Mouse (Mus musculus) heart, postnatal 0 days (tissue): ENCODE results near the gene 4930451I11Rik. TPM values are rescaled to one million over a fixed set of nuclear protein-coding genes. Genes with fewer than 3 reads are reported as not detected.

Experiments
- ATAC-seq: fragments of 200-750 bp; cut with Nextera tagmentation; 2 replicates; pipeline ENCODE4 v1.8.0; 2017; ENCODE audit warnings: low read depth, moderate number of reproducible peaks, moderate library complexity; ENCODE audit not compliant: insufficient read depth
- DNase-seq: peaks from one replicate; pipeline ENCODE4 v3.0.0-alpha.2; 2016; ENCODE audit warnings: low spot score
- H3K27ac ChIP-seq: fragments of 300-500 bp; sonication (generic); 2 replicates; pipeline ENCODE4 v1.5.1; 2014; ENCODE audit warnings: low read depth, mild to moderate bottlenecking
- H3K27me3 ChIP-seq: fragments of 300-500 bp; sonication (generic); 2 replicates; pipeline ENCODE4 v1.6.1; 2014; ENCODE audit warnings: low read length, mixed read lengths; ENCODE audit not compliant: control insufficient read depth, insufficient read depth
- H3K36me3 ChIP-seq: fragments of 300-500 bp; sonication (generic); replicated peaks from 2 replicates; pipeline ENCODE4 v1.6.1; 2014; ENCODE audit warnings: low read length, mixed read lengths; ENCODE audit not compliant: control insufficient read depth, insufficient read depth
- H3K4me1 ChIP-seq: fragments of 300-500 bp; sonication (generic); 2 replicates; pipeline ENCODE4 v1.6.1; 2014; ENCODE audit warnings: antibody characterized with exemption; ENCODE audit not compliant: control insufficient read depth, insufficient read depth
- H3K4me2 ChIP-seq: fragments of 300-500 bp; sonication (generic); 2 replicates; pipeline ENCODE4 v1.6.1; 2014; ENCODE audit warnings: low read depth, mild to moderate bottlenecking, low read length, moderate library complexity
- H3K4me3 ChIP-seq: fragments of 300-500 bp; sonication (generic); 2 replicates; pipeline ENCODE4 v1.5.1; 2014; ENCODE audit warnings: low read depth, low read length
- H3K9ac ChIP-seq: fragments of 300-500 bp; sonication (generic); replicated peaks from 2 replicates; pipeline ENCODE4 v1.6.1; 2014; ENCODE audit warnings: low read depth, low read length, mixed read lengths
- H3K9me3 ChIP-seq: fragments of 300-500 bp; sonication (generic); replicated peaks from 2 replicates; pipeline ENCODE4 v1.6.1; 2016; ENCODE audit warnings: low read length; ENCODE audit not compliant: control insufficient read depth
- CTCF ChIP-seq: IDR thresholded peaks from 2 replicates; pipeline ENCODE4 v1.5.1; 2016; ENCODE audit warnings: antibody characterized with exemption, control low read depth, low read depth
- EP300 ChIP-seq: IDR thresholded peaks from 2 replicates; pipeline ENCODE4 v1.6.1; 2016; ENCODE audit warnings: antibody characterized with exemption, low read depth
- WGBS: fragments of 180-500 bp; shearing (Covaris S2); extraction: QIAGEN DNeasy Blood & Tissue Kit; methylation state at CpG from one replicate; pipeline ENCODE4 v1.1.7; 2014; 5-methylcytosine and 5-hydroxymethylcytosine counted together
- polyA plus RNA-seq: library from polyadenylated mRNA; unstranded; fragments of >200 nt; fragmentation: Nextera tagmentation; extraction: Ambion mirVana; gene quantifications from 2 replicates; pipeline ENCODE4 v1.2.1, GENCODE M21; 2015
- total RNA-seq: library from RNA; depleted of rRNA; stranded (reverse); fragments of >200 nt; gene quantifications from 2 replicates; pipeline ENCODE4 v1.2.3, GENCODE M21; 2014; ENCODE audit warnings: low replicate concordance

The 4930451I11Rik gene
- total and polyA plus RNA-seq, 2 experiments from 2014 or later = not detected

DNA sequence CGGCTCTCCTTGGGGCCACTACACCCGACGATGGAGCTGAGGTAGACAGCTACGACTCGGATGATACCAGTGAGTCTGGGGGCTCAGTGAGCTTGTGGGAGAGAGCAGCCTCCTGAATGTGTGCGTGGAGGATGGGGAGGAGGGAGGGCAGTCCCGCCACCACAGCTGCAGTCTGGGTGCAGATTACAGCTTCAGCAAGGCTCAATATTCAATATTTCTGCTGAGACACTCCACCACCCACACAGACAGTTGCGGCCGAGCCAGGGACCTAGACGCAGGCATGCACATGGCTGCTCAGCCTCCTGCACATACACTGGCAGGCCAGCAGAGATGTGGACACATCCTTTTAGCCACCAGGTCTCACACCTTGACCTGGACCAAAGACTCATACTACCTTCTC is 17.4 kb upstream of the 4930451I11Rik start:
- peaks cover 22% of the 10 kb centered on the region for H3K36me3 ChIP-seq
- ATAC-seq (no peak), DNase-seq (no peak)
- no peak overlapping the region for H3K4me3 ChIP-seq
- H3K9me3 ChIP-seq = no peaks in the 10 kb centered on the region
- H3K4me2 ChIP-seq = no peak overlapping the region
- H3K27me3 ChIP-seq = peaks cover 49% of the 10 kb centered on the region
- no peaks in the 10 kb centered on the region for H3K4me1 ChIP-seq
- no peak overlapping the region for H3K9ac ChIP-seq
- no peak overlapping the region for H3K27ac ChIP-seq
- TF ChIP-seq EP300 (no peak), CTCF (no peak)
- 26% methylated on average over 10 of the region's 10 CpGs for WGBS

DNA sequence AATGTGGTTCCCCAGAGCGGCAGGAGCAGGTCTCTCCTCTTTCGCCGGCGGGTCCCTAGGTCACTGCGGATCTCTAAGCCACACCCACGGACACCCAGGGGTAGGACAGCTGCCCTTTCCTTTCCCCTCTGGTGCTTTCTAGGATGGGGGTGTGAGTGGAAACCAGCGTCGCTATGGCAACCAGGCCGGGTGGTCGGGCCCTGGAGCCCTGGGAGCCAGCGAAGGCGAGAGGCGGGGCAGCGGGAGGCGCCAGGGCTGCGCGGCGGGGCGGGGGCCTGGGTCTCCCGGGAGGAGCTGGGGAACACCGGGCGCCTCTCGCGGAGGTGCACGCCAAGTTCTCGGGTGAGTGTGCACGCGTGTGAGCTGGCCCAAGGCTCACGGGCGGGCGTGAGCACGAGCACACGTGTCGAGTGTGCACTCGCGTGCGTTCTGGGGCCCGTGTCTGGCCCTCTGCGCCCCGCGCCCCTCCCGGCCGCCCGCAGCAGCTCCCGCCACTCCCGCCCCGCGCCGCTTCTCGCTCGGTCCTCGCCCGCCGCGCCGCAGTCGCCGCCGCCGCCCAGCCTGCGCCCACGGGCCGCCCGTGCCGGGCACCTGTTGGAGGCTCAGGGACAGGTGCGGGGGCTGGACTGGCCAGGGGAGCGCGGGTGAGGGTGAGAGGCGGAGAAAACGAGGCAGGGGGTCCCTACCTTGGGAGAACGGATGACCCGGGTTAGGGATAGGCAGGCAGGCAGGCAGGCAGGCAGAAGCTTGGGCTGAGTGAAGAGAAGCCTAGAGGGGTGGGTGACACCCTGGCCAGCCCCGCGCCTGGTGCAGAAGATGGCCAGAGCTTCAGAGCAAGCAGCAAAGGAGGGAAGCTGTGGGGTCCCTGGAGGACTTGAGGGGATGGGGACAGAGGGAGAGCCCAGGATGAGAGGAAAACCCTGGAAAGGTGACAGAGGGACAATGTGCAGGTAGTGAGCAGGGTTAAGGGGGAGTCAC is 16.3 kb upstream of the 4930451I11Rik start:
- no peak for TF ChIP-seq CTCF
- TF ChIP-seq EP300 = no peak
- peaks cover 11% of the 10 kb centered on the region for H3K36me3 ChIP-seq
- peaks cover 49% of the 10 kb centered on the region for H3K27me3 ChIP-seq
- no peak for ATAC-seq
- peak overlapping the region; percentile 44 for H3K4me3 ChIP-seq
- no peak for DNase-seq
- WGBS = 1% methylated on average over 71 of the region's 74 CpGs
- H3K4me1 ChIP-seq = no peaks in the 10 kb centered on the region
- no peaks in the 10 kb centered on the region for H3K9me3 ChIP-seq
- no peak overlapping the region for H3K9ac ChIP-seq
- H3K27ac ChIP-seq = no peak overlapping the region
- peak overlapping the region; percentile 67 for H3K4me2 ChIP-seq

DNA sequence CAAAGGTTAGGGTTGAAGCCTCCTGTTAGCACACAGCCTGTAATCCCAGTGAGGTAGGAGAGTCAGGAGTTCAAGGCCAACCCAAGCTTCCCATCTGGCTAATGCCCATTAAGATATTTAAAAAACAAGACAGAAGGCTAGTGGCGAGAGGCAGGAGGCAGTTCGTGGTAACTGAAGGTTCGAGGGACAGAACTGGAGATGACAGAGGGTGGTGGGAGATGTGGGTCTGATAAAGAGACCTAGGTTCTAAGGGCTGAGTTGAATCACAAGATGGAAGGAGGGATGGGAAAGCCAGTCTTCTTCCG is 15.6 kb upstream of the 4930451I11Rik start, which contains the start of gene Doc2a:
Doc2a (plus strand) TSS at position 301 of the 305 bp plus-strand sequence.
- H3K27ac ChIP-seq = no peak within 1 kb of the TSS
- peaks cover 4% of the 10 kb centered on the region; the same call in 1 of the 2 replicates for H3K36me3 ChIP-seq
- H3K9ac ChIP-seq = no peak within 1 kb of the TSS
- peak within 1 kb of the TSS; percentile 44 for H3K4me3 ChIP-seq
- peak within 1 kb of the TSS; percentile 67 for H3K4me2 ChIP-seq
- H3K27me3 ChIP-seq = peaks cover 49% of the 10 kb centered on the region
- DNase-seq = no peak
- no peaks in the 10 kb centered on the region for H3K4me1 ChIP-seq
- H3K9me3 ChIP-seq = no peaks in the 10 kb centered on the region
- no peak for ATAC-seq
- WGBS = 41% methylated on average over 4 of the region's 4 CpGs
- no peak for TF ChIP-seq CTCF

DNA sequence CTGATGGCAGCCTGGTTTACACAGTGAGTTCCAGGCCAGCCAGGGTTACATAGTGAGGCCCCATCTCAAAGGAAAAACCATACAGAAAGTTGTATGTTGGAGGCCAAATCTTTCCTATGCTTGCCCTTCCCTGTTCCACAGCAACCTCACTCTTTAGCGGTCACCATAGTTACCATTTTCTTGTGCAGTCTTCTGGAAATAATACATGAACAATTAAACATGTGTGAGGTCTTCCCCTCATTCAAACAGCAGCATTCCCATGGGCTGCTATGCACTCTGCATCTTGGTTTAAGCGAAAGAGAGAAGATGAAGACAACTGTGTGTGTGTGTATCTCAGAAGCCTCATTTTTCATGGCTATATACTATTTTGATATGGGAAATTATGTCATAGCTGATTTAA is 14.1 kb upstream of the 4930451I11Rik start:
- Histone ChIP-seq H3K36me3 (no peaks in the 10 kb centered on the region), H3K9ac (no peak overlapping the region), H3K27ac (no peak overlapping the region), H3K9me3 (0 out of 2 replicates have a peak, but pooled peaks cover 3% of the 10 kb centered on the region), H3K4me2 (no peak overlapping the region), H3K4me1 (no peaks in the 10 kb centered on the region), H3K4me3 (no peak overlapping the region), H3K27me3 (peaks cover 48% of the 10 kb centered on the region)
- TF ChIP-seq EP300 (no peak), CTCF (no peak)
- ATAC-seq = no peak
- WGBS = 88% methylated on average over 2 of the region's 2 CpGs
- no peak for DNase-seq

DNA sequence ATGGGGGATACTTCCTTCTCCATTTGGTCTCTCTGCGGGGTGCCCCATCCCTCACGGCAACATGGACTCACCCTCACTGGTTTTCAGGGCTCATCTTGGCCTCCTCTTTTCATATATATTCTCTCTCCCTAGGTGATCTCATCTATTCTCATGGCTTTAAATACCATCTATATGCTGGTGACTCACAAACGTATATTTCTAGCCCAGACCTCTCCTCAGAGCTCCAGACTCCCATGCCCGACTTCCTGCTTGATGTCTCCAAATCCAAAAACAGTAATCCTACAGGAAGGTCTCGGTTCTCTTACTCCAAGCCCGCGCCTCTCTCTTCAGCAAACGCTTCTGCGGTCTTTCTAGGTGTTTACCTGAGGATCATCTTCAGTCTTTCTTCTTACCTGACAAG is 11.8 kb upstream of the 4930451I11Rik start:
- H3K4me1 ChIP-seq = no peaks in the 10 kb centered on the region
- H3K36me3 ChIP-seq = no peaks in the 10 kb centered on the region
- DNase-seq (no peak), ATAC-seq (no peak)
- H3K9me3 ChIP-seq = 0 out of 2 replicates have a peak, but pooled peaks cover 3% of the 10 kb centered on the region
- peaks cover 25% of the 10 kb centered on the region for H3K27me3 ChIP-seq
- WGBS = 69% methylated on average over 9 of the region's 9 CpGs
- TF ChIP-seq EP300 (no peak), CTCF (no peak)
- no peak overlapping the region for H3K4me3 ChIP-seq
- no peak overlapping the region for H3K4me2 ChIP-seq
- H3K27ac ChIP-seq = no peak overlapping the region
- H3K9ac ChIP-seq = no peak overlapping the region
